In the genomic region with DNA sequence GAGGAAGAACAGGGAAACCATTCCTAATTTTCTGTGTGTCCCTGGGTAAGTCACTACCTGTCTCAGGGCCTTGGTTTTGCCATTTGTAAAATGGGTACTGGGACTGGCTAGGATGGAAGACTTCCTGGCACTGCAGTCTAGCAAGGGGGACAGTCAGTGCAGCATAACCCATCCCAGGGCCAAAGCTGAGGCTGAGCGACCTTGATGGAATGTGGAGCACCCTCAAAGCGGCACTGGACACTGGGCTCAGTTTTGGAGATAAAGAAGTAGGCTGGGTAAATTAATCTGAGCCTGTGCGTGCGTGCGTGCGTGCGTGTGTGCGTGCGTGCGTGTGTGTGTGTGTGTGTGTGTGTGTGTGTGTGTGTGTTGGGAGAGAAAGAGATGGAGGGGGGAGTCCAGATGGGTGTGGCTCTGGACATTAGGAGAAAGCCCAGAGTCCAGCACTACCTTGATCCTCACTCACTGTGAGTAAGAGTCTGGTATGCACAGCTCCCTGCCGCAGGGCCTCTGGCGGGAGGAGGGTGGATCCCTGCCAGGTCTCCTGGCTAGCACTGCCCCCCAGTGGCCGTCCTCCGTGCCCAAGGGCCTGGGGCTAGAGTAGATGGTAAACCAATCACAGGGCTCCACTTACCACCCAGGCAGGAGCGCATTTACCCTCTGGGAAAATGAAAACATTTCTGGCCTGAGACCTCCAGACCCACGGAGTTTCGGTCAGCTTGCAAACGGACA, we compare ENCODE assay signal across 8 mouse cellular contexts.
A peak's percentile ranks its signal among the peaks of the same experiment; 100 is the strongest.
DNase-seq lines count a peak whose midpoint lies in the region; ATAC-seq lines count a peak whose summit lies in the region.

No protein-coding gene starts in this region.

- no peak overlapping the region for H3K4me3 ChIP-seq in intestine, embryonic 15.5 days (replicated peaks)
- no peak overlapping the region for H3K4me3 ChIP-seq in limb, embryonic 13.5 days
- no peak overlapping the region for H3K4me3 ChIP-seq in midbrain, embryonic 15.5 days
- no peak overlapping the region for H3K4me3 ChIP-seq in stomach, embryonic 15.5 days (replicated peaks)

- no peaks in the 10 kb centered on the region for H3K9me3 ChIP-seq in intestine, embryonic 15.5 days
- no peaks in the 10 kb centered on the region for H3K9me3 ChIP-seq in limb, embryonic 13.5 days
- H3K9me3 ChIP-seq in midbrain, embryonic 15.5 days, result no peaks in the 10 kb centered on the region
- no peaks in the 10 kb centered on the region for H3K9me3 ChIP-seq in stomach, embryonic 15.5 days

- H3K36me3 ChIP-seq in intestine, embryonic 15.5 days, result no peaks in the 10 kb centered on the region
- no peaks in the 10 kb centered on the region for H3K36me3 ChIP-seq in limb, embryonic 13.5 days
- no peaks in the 10 kb centered on the region for H3K36me3 ChIP-seq in midbrain, embryonic 15.5 days (replicated peaks)
- no peaks in the 10 kb centered on the region for H3K36me3 ChIP-seq in stomach, embryonic 15.5 days

- H3K4me2 ChIP-seq in intestine, embryonic 15.5 days (replicated peaks), result no peak overlapping the region
- H3K4me2 ChIP-seq in limb, embryonic 13.5 days (replicated peaks), result no peak overlapping the region
- no peak overlapping the region for H3K4me2 ChIP-seq in midbrain, embryonic 15.5 days
- H3K4me2 ChIP-seq in stomach, embryonic 15.5 days, result no peak overlapping the region

- peak; percentile 97 for ATAC-seq in intestine, embryonic 15.5 days
- peak; percentile 89 for ATAC-seq in limb, embryonic 13.5 days (ENCODE audit: low FRiP score, low read depth)
- peak; percentile 75 for ATAC-seq in midbrain, embryonic 15.5 days (replicated peaks)
- peak; percentile 86 for ATAC-seq in stomach, embryonic 15.5 days (ENCODE audit: insufficient read depth, low FRiP score, low read depth)
- no peak for ATAC-seq in cerebellum, adult (ENCODE audit: insufficient number of reproducible peaks, low FRiP score, low TSS enrichment)

- peak; percentile 86 for DNase-seq in ZHBTc4 (ENCODE audit: low read depth, low spot score)
- peak; percentile 69 for DNase-seq in embryo, embryonic 11.5 days (ENCODE audit: low read depth, low spot score)
- peak; percentile 57 to 61 for DNase-seq in gastrocnemius, postnatal 36 days

- H3K9ac ChIP-seq in intestine, embryonic 15.5 days, result no peak overlapping the region
- no peak overlapping the region for H3K9ac ChIP-seq in limb, embryonic 13.5 days
- no peak overlapping the region for H3K9ac ChIP-seq in midbrain, embryonic 15.5 days
- no peak overlapping the region for H3K9ac ChIP-seq in stomach, embryonic 15.5 days

- H3K27me3 ChIP-seq in intestine, embryonic 15.5 days (replicated peaks), result no peaks in the 10 kb centered on the region
- H3K27me3 ChIP-seq in limb, embryonic 13.5 days, result peaks cover 20% of the 10 kb centered on the region
- H3K27me3 ChIP-seq in midbrain, embryonic 15.5 days (replicated peaks), result no peaks in the 10 kb centered on the region
- H3K27me3 ChIP-seq in stomach, embryonic 15.5 days (replicated peaks), result no peaks in the 10 kb centered on the region

- H3K27ac ChIP-seq in intestine, embryonic 15.5 days, result no peak overlapping the region
- H3K27ac ChIP-seq in limb, embryonic 13.5 days, result no peak overlapping the region
- H3K27ac ChIP-seq in midbrain, embryonic 15.5 days, result no peak overlapping the region
- no peak overlapping the region for H3K27ac ChIP-seq in stomach, embryonic 15.5 days

- 43% methylated on average over 18 of the region's 18 CpGs for WGBS in intestine, embryonic 15.5 days
- WGBS in limb, embryonic 13.5 days, result 40% methylated on average over 18 of the region's 18 CpGs
- WGBS in midbrain, embryonic 15.5 days, result 48% methylated on average over 18 of the region's 18 CpGs
- WGBS in stomach, embryonic 15.5 days, result 43% methylated on average over 18 of the region's 18 CpGs

- 0 out of 2 replicates have a peak, but pooled peaks cover 7% of the 10 kb centered on the region for H3K4me1 ChIP-seq in intestine, embryonic 15.5 days (replicated peaks)
- peaks cover 13% of the 10 kb centered on the region for H3K4me1 ChIP-seq in limb, embryonic 13.5 days
- H3K4me1 ChIP-seq in midbrain, embryonic 15.5 days, result no peaks in the 10 kb centered on the region
- peaks cover 7% of the 10 kb centered on the region; the same call in 1 of the 2 replicates for H3K4me1 ChIP-seq in stomach, embryonic 15.5 days

- intact Hi-C loops in gastrocnemius, postnatal 36 days (cut with DNase I), result loop anchor here (1.0 kb wide), 1 partner anchor 525 kb away; no protein-coding TSS in a partner anchor
